ENCODE assay signal across 7 mouse cellular contexts in the genomic region with DNA sequence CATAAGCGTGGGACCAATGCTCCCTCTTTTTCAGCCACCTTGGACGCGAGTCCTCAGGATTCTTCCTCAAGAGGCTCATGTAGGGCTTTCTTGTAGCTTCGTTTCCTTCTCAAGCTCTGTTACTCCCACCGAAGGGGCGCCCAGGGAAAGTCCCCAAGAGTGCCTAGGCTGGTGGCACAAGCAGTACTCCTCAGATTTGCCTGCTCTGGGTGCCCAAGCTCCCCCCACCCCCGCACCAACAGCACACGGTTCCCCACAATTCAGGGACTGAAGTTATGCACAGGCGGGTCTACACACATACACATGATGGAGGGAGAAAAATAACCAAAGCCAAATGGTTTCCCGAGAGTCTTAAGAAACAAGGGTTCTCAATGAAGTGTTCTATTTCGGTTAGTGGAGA. TPM values are rescaled to one million over a fixed set of nuclear protein-coding genes. Genes with fewer than 3 reads are reported as not detected.
DNase-seq lines count a peak whose midpoint lies in the region; ATAC-seq lines count a peak whose summit lies in the region.

No protein-coding gene starts in this region.

- H3K4me3 ChIP-seq in forebrain, embryonic 10.5 days = peak overlapping the region; percentile 69
- H3K4me3 ChIP-seq in hindbrain, embryonic 16.5 days (ENCODE audit: low read length) = peak overlapping the region; percentile 69
- peak overlapping the region; percentile 60 for H3K4me3 ChIP-seq in midbrain, embryonic 14.5 days (replicated peaks; ENCODE audit: low read depth, low read length)

- H3K4me2 ChIP-seq in hindbrain, embryonic 16.5 days (ENCODE audit: low read length) = peak overlapping the region; percentile 70
- peak overlapping the region; percentile 87 for H3K4me2 ChIP-seq in midbrain, embryonic 14.5 days (ENCODE audit: low read length)

- peaks cover 20% of the 10 kb centered on the region for H3K4me1 ChIP-seq in forebrain, embryonic 10.5 days
- peaks cover 6% of the 10 kb centered on the region for H3K4me1 ChIP-seq in hindbrain, embryonic 16.5 days (ENCODE audit: control insufficient read depth, insufficient read depth, low read depth, low read length)
- 0 out of 2 replicates have a peak, but pooled peaks cover 8% of the 10 kb centered on the region for H3K4me1 ChIP-seq in midbrain, embryonic 14.5 days (ENCODE audit: control insufficient read depth, insufficient read depth, low read length)

- peak; percentile 5 for ATAC-seq in hindbrain, embryonic 16.5 days
- no peak for ATAC-seq in midbrain, embryonic 14.5 days (ENCODE audit: low FRiP score, low TSS enrichment)
- ATAC-seq in monocyte, adult 5-6 weeks (replicated peaks; ENCODE audit: insufficient number of reproducible peaks, low FRiP score, low TSS enrichment, poor library complexity, severe bottlenecking) = no peak

- WGBS in forebrain, embryonic 10.5 days = 32% methylated on average over 11 of the region's 11 CpGs
- 20% methylated on average over 11 of the region's 11 CpGs for WGBS in hindbrain, embryonic 16.5 days
- WGBS in midbrain, embryonic 14.5 days = 30% methylated on average over 11 of the region's 11 CpGs

- DNase-seq in layer of hippocampus, adult 18-20 months (ENCODE audit: low spot score in 2 of 2) = peak; percentile 11 to 27
- no peak for DNase-seq in layer of hippocampus, adult 9-10 months (ENCODE audit: low spot score)
- peak; percentile 16 for DNase-seq in forebrain, embryonic 10.5 days (ENCODE audit: extremely low spot score, low spot score)
- DNase-seq in midbrain, embryonic 14.5 days = no peak
- no peak for DNase-seq in adrenal gland, postnatal 14 days

- H3K36me3 ChIP-seq in forebrain, embryonic 10.5 days (replicated peaks) = no peaks in the 10 kb centered on the region
- H3K36me3 ChIP-seq in hindbrain, embryonic 16.5 days (ENCODE audit: control insufficient read depth, insufficient read depth, low read length) = no peaks in the 10 kb centered on the region
- H3K36me3 ChIP-seq in midbrain, embryonic 14.5 days (ENCODE audit: control insufficient read depth, insufficient read depth, low read length) = no peaks in the 10 kb centered on the region

- 0 out of 2 replicates have a peak, but pooled peaks cover 3% of the 10 kb centered on the region for H3K9me3 ChIP-seq in forebrain, embryonic 10.5 days
- H3K9me3 ChIP-seq in hindbrain, embryonic 16.5 days (ENCODE audit: control insufficient read depth, low read length) = no peaks in the 10 kb centered on the region
- H3K9me3 ChIP-seq in midbrain, embryonic 14.5 days (ENCODE audit: control insufficient read depth, low read length) = no peaks in the 10 kb centered on the region

- peak overlapping the region; percentile 78 for H3K9ac ChIP-seq in hindbrain, embryonic 16.5 days (ENCODE audit: low read depth, low read length)
- peak overlapping the region; percentile 66; the same call in 1 of the 2 replicates for H3K9ac ChIP-seq in midbrain, embryonic 14.5 days (replicated peaks; ENCODE audit: low read length)

- H3K27me3 ChIP-seq in forebrain, embryonic 10.5 days (ENCODE audit: poor library complexity, severe bottlenecking) = peaks cover 47% of the 10 kb centered on the region
- no peaks in the 10 kb centered on the region for H3K27me3 ChIP-seq in hindbrain, embryonic 16.5 days (replicated peaks; ENCODE audit: control insufficient read depth, insufficient read depth, low read length)
- H3K27me3 ChIP-seq in midbrain, embryonic 14.5 days (ENCODE audit: control insufficient read depth, insufficient read depth, low read length) = no peaks in the 10 kb centered on the region

- H3K27ac ChIP-seq in forebrain, embryonic 10.5 days = no peak overlapping the region
- peak overlapping the region; percentile 83 for H3K27ac ChIP-seq in hindbrain, embryonic 16.5 days (ENCODE audit: low read depth, low read length)
- peak overlapping the region; percentile 72; the same call in 1 of the 2 replicates for H3K27ac ChIP-seq in midbrain, embryonic 14.5 days (replicated peaks; ENCODE audit: low read depth, low read length)

RNA-seq across cellular contexts. Expression of a gene that starts 1.6 kb away (rescaled TPM):
- 10 to 100 TPM; 15.7 to 16.6 TPM for total RNA-seq in layer of hippocampus, adult 18-20 months (2021)
- 1.3 and 1.5 TPM in 2 replicates for polyA plus RNA-seq in forebrain, embryonic 10.5 days (2016; fragmentation: Nextera tagmentation; extraction: Ambion mirVana)
- polyA plus RNA-seq in hindbrain, embryonic 16.5 days (2015; fragmentation: Nextera tagmentation; extraction: Ambion mirVana) = 75.9 and 87.1 TPM in 2 replicates
- 45.8 and 45.9 TPM in 2 replicates for polyA plus RNA-seq in midbrain, embryonic 14.5 days (2014; fragmentation: Nextera tagmentation; extraction: Ambion mirVana)
- not detected in 3 replicates for total RNA-seq in monocyte, adult 5-6 weeks (2017)
- 13.4 and 14.8 TPM in 2 replicates for total RNA-seq in adrenal gland, postnatal 14 days (2021)

Comparison
In these comparisons a context has a peak if more than half of its experiments do, and no peak if none do; other contexts are left out.
1. DNase-seq: peak in layer of hippocampus, adult 18-20 months (2 of 2) and forebrain, embryonic 10.5 days (single experiment); none in layer of hippocampus, adult 9-10 months (single experiment), midbrain, embryonic 14.5 days (single experiment) and adrenal gland, postnatal 14 days (single experiment).
2. RNA of a gene that starts 1.6 kb away (total RNA-seq): 15.7 to 16.6 TPM in layer of hippocampus, adult 18-20 months and 13.4 to 14.8 TPM in adrenal gland, postnatal 14 days; not detected in monocyte, adult 5-6 weeks; every median in the first group is over 10 times any median in the second.
3. Peak in every context shown above with its lines, with median percentiles within 50 percentile points of each other: H3K4me3 ChIP-seq.